Mouse (Mus musculus) adrenal gland, postnatal 36 days (tissue): ENCODE measurements around the gene Kcnt2. TPM values are rescaled to one million over a fixed set of nuclear protein-coding genes. Genes with fewer than 3 reads are reported as not detected.
A peak's percentile ranks its signal among the peaks of the same experiment; 100 is the strongest.

Experiments used
- DNase-seq, 2 experiments: peaks; one replicate each; pipeline ENCODE4 v3.0.0; 2021; ENCODE audit warnings: mixed read lengths in 1 of 2
- total RNA-seq, 2 experiments: library from RNA; stranded (reverse); gene quantifications; 2 replicates each; pipeline ENCODE4 v1.2.3; 2021

Gene Kcnt2
- total RNA-seq, 2 experiments from 2014 or later = 1.6 to 1.8 TPM

DNA sequence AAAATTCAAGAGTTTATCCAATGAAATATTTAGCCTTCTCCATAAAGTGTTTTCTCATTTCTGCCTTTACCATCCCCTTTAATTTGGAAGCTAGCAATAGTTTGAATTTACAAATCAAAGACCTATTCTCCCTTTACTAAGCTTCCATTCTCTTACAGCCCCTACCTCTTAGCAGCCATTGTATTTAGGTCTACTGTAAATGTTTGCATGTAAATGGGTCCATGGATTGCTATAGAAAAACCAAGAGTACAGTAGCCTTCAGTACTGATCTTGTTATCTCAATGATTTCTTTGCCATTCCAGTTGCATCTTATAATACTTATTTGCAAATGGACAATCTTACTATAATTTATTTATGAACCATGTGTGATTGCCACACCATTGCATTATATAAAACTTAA is 267.5 kb downstream of the Kcnt2 start:
- no peak for DNase-seq

DNA sequence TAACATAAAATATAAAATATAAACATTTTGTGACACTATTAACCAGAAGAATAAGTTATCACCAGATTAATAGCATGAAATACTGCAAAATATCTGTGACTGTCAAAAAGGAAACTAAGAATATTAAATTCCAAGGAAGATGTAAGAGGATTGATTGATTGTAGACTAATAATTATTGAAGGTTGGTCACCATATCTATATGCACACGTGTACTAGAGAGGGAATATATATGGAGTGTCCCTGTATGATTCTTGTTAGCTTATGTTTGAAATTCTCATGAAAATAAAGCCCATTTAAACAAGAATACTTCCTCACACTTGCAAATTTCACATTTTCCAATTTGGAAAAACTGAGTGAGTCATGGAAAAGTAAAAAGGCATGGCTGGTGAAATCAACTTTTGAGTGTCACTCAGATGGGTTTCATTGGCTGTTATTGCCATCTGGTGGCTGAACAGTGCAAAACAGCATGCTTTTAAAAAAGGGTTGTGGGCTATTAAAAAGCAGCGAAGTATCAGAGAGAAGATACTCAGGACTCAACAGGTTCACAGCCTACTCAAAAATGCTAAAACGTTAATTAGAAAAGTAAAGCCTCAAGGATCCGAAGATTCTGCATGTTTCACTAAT is 285.4 kb downstream of the Kcnt2 start:
- DNase-seq = peak; percentile 24 to 28

- no peak for DNase-seq
Observed at GRCm38 (mm10) chr1:140534849-140535248, 288.9 kb downstream of the Kcnt2 start.

DNA sequence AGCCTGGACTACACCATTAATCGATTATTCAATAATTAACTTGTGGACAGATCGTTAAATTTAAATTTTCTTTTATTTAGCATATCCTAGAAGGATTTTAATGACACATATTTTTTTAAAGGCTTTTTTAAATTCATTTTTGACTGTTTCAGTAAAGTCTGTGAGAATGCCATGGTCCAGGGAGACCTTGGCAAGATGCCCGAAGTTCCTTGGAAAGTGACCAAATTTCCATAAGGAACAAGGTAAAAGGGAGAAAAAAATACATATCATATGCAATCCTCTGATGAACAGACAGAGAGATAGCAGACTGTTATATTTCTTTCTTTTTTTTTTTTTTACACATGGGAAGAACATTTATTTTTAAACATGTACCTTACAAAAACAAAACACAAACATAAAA is 296.1 kb downstream of the Kcnt2 start:
- peak in 1 of 2 experiments; percentile 5 for DNase-seq

GRCm38 (mm10) chr1:140548711-140549110 is 302.8 kb downstream of the Kcnt2 start:
- no peak for DNase-seq

GRCm38 (mm10) chr1:140560801-140561200 is 314.8 kb downstream of the Kcnt2 start:
- no peak for DNase-seq

DNA sequence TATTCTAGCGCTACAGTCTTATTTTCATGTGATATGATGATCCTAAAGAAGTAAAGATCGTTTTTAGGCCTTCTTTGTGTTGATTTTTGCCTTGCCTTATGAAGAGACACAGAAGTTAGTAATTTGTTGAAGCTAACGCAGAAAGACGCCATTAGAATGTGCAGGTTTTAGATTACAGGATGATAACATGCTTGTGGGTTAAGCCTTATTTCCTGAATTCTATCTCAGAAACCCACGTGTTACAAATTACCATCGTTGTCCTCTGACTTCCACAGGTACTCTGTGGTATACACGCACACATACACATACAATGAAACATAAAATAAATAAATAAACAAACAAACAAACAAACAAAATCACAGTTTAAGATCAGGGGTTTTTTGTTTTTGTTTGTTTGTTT is 326.2 kb downstream of the Kcnt2 start:
- no peak for DNase-seq

GRCm38 (mm10) chr1:140578607-140579006 is 332.6 kb downstream of the Kcnt2 start:
- no peak for DNase-seq

GRCm38 (mm10) chr1:140588302-140588701 is 342.3 kb downstream of the Kcnt2 start:
- no peak for DNase-seq

- no peak for DNase-seq
Observed at GRCm38 (mm10) chr1:140608765-140609297, 362.9 kb downstream of the Kcnt2 start.

GRCm38 (mm10) chr1:140613101-140613500 is 367.1 kb downstream of the Kcnt2 start:
- no peak for DNase-seq

GRCm38 (mm10) chr1:140614840-140615239 is 368.9 kb downstream of the Kcnt2 start:
- no peak for DNase-seq

- DNase-seq = no peak
Observed at GRCm38 (mm10) chr1:140618164-140618563, 372.2 kb downstream of the Kcnt2 start.

DNA sequence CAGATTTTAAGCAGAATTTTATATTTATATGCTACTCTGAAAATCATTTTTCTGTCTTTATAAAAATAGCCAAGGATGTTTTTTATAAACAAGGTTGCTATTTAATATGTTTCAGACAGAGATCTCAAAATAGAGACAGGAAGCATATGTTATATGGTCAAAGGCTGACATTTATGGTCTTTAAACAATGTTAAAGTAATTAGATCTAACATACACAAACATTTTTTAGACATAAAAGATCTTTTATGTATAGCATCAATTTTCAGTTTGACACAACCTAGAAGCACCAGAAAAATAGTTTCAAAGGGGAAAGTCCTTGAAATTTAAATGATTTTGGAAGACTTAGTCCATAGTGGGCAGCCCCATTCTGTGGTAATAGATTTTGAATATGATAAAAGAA is 379.0 kb downstream of the Kcnt2 start:
- DNase-seq = no peak

DNA sequence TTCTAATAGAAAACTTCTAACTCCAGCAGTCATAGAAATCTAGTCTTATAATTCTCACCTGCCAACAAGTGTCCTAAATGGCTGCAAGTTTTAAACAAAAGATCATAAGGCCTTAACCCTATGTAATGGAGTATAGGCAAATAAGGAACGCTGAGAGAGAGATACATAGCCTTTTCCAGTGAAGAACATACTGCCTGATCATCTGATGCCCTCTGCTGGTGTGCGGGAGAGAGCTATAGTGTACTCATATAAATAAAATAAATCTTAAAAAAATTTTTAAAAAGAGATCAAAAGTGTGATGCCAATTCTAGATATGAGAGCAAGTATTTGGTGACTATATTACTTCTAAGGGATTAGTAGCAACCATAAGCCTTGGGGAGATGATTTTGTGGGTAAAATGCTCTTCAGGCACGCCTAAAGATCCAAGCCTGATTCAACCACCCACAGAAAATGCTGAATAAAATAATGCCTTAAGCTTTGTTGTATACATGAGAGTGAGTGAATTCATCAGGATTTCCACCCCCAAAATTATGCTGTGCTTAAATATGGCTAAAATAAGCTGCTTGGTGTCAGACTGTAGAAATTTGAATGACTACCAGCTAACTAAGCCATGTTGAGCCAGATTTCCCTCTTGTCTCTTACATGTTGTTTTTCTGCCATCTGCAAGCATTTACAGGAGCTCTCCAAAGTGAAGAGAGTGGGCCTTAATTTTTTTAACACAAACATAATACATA is 413.8 kb downstream of the Kcnt2 start:
- DNase-seq = no peak

- DNase-seq = no peak
Observed at GRCm38 (mm10) chr1:140660751-140661403, 414.9 kb downstream of the Kcnt2 start.

DNA sequence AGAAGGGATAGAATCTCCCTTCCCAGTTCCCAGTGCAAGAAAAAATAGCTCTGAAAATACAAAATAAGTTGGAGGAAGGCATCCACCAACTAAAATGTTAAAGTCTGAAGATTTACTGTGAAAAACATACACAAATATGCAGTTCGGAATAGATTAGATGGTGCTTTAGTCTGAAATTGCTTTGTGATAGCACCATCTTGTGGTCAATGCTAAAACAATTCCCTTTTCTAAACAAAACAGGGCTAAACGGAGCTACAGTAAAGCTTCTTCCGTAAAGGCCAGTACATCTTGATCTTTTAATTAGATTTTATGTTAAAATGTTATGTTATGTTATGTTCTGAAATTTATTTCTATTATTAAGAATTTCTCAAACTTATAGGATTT is 415.4 kb downstream of the Kcnt2 start:
- no peak for DNase-seq

Other genes starting within 250 kb of the Kcnt2 start
- gene Cfh, start 62.4 kb upstream of the Kcnt2 start, total RNA-seq = 100 to 1,000 TPM; 182 to 202 TPM